Mouse (Mus musculus): ENCODE measurements around the gene Suclg2. TPM values are rescaled to one million over a fixed set of nuclear protein-coding genes. Genes with fewer than 3 reads are reported as not detected.

Suclg2 gene
- polyA plus RNA-seq, 1 experiment = 9.0 TPM

DNA sequence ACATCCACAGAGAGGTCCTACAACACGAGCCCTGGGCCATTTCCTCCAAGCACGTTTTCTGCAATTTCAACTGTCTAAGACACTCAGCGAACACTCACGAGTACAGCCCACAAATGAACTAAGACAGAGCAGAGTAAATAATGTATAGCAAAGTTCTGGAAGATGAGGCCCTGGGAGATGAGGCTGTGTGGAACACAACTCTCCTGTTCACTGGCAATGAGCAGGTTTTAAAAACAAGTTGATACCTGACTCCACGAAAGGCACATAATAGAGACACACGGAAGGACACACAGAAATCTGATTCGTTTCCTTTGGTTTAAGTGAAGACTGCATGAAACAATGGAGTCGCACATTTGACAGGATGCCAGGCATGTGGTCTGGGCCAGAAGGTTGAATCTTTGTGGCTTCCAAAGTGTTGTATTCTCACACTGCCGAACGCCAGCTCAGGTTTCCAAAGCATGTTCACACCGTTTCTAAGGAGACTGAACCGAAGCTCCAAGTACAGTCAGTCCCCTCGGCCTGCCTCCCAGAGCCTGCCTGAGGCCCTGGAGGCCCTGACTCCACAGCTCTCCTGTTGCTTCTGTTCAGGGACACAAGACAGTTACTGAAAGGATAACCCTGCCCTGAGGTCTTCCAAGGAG lies 68.4 kb downstream of the Suclg2 start:
- 55% methylated on average over 13 of the region's 13 CpGs for WGBS
- DNase-seq = no peak
- TF ChIP-seq CTCF (IDR thresholded peaks at IDR 0.05; ENCODE audit: insufficient read depth, low read length) (no peak), POLR2A (IDR thresholded peaks at IDR 0.05; ENCODE audit: borderline replicate concordance, extremely low read depth, low read depth, low read length) (no peak)
- Histone ChIP-seq H3K4me3 (replicated peaks; ENCODE audit: extremely low read depth, low read depth, low read length) (no peak overlapping the region), H3K4me1 (ENCODE audit: control insufficient read depth, insufficient read depth, low read length) (peaks cover 2% of the 10 kb centered on the region; the same call in 1 of the 2 replicates)

DNA sequence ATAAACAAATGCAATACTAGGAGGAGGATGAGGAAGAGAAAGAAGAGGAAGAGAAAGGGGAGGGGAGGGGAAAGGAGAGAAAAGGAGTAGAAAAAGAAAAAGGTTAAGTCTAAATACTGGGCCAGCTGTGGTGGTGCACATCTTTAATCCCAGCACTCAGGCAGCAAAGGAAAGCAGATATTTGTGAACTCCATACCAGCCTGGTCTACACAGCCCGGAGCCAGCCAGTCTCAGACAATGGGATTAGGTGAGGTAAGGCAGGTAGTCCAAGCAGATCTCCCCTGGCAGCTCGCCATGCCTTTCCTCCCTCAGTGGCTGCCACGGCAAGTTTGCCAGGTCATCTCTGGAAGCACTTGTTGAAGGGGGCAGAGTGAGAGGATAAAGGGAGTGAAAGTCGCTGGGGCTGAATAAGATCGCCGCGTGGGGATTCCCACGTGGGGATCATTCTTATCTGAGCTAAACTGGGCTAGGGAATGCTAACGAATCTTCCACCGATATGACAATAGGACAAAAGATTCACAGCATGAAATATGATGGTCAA lies 69.4 kb downstream of the Suclg2 start:
- WGBS = 83% methylated on average over 10 of the region's 10 CpGs
- Histone ChIP-seq H3K4me1 (ENCODE audit: control insufficient read depth, insufficient read depth, low read length) (peaks cover 2% of the 10 kb centered on the region; the same call in 1 of the 2 replicates), H3K4me3 (replicated peaks; ENCODE audit: extremely low read depth, low read depth, low read length) (no peak overlapping the region)
- no peak for TF ChIP-seq POLR2A (IDR thresholded peaks at IDR 0.05; ENCODE audit: borderline replicate concordance, extremely low read depth, low read depth, low read length)
- TF ChIP-seq CTCF (IDR thresholded peaks at IDR 0.05; ENCODE audit: insufficient read depth, low read length) = no peak
- DNase-seq = no peak

DNA sequence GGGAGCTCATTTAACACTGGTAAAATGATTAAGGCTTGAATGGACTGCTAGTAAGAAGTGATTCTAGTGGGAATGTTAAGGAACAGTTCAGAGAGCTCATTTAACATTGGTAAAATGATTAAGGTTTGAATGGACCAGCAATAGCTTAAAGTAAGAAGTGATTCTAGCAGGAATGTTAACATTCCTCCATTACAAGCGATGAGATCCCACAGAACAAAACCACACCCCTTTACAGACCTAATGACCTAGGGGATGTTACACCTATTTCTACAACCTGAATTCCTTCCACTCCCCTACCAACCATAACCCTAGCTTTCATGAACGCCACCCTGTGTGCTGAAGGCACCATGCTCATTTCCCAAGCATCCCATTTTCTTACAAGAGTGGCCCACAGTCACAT lies 81.2 kb downstream of the Suclg2 start:
- no peak for DNase-seq
- 94% methylated on average over 2 of the region's 2 CpGs for WGBS
- no peak for TF ChIP-seq CTCF (IDR thresholded peaks at IDR 0.05; ENCODE audit: insufficient read depth, low read length)
- no peak for TF ChIP-seq POLR2A (IDR thresholded peaks at IDR 0.05; ENCODE audit: borderline replicate concordance, extremely low read depth, low read depth, low read length)
- Histone ChIP-seq H3K4me3 (replicated peaks; ENCODE audit: extremely low read depth, low read depth, low read length) (no peak overlapping the region), H3K4me1 (ENCODE audit: control insufficient read depth, insufficient read depth, low read length) (no peaks in the 10 kb centered on the region)

DNA sequence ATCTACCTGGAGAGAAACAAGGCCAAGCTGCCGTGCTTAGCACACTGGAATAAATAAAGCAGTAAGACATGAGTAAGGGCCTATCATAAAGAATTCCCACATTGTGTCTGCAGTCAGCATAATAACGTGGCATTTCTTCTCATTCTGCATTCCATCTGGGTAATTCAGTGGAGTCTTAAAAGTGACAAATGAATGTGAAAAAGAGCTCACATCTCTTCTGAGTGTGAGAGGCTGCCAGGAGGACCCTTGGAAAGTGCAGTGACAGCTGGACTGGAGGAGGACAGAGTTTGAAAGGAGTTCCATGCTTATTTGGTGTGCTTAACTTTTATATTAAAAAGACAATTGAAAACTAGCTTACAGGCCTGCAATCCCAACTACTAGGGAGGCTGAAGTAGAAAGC lies 83.2 kb downstream of the Suclg2 start:
- no peaks in the 10 kb centered on the region for H3K4me1 ChIP-seq (ENCODE audit: control insufficient read depth, insufficient read depth, low read length)
- WGBS = 69% methylated on average over 2 of the region's 2 CpGs
- DNase-seq = no peak
- no peak for TF ChIP-seq POLR2A (IDR thresholded peaks at IDR 0.05; ENCODE audit: borderline replicate concordance, extremely low read depth, low read depth, low read length)
- no peak for TF ChIP-seq CTCF (IDR thresholded peaks at IDR 0.05; ENCODE audit: insufficient read depth, low read length)
- H3K4me3 ChIP-seq (replicated peaks; ENCODE audit: extremely low read depth, low read depth, low read length) = no peak overlapping the region

DNA sequence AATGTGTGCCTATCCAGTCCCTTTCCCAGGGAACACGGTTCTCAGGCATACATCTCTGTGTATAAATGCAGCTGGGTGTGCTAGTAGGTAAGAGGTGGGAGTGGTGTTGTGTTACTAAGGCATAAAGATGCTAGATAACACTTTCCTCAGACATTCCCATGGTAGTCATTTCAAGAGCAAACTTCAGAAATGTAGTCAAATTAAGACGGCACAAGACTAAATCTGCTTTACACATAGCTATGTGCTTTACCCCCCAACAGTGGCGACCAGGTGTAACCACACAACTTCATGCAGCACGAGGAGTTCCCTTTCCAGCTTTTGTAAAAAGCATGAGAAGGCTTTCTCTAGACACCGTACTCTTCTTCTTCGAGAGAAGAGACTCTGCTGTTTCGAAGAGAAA lies 89.5 kb downstream of the Suclg2 start:
- H3K4me3 ChIP-seq (replicated peaks; ENCODE audit: extremely low read depth, low read depth, low read length) = no peak overlapping the region
- WGBS = 93% methylated on average over 7 of the region's 7 CpGs
- H3K4me1 ChIP-seq (ENCODE audit: control insufficient read depth, insufficient read depth, low read length) = no peaks in the 10 kb centered on the region
- no peak for DNase-seq
- TF ChIP-seq CTCF (IDR thresholded peaks at IDR 0.05; ENCODE audit: insufficient read depth, low read length) (no peak), POLR2A (IDR thresholded peaks at IDR 0.05; ENCODE audit: borderline replicate concordance, extremely low read depth, low read depth, low read length) (no peak)

DNA sequence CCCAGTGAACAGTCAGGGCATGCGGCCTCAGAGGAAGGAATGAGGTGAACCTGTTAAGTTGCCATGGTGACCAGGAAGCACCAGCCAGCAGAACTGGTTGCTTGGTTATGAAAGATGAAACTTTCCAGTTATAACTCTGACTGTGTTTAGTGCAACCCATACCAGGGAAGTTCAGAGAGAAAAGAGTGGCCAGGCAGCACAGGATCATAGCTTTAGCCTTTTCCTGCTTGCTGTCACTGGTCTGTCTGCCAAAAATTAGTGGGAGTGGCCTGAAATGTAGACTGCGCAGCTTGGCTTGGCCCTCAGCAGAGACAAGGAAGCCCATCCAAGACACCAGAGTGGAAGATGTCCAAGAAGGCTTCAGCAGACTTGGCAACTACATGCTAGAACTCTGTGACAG lies 96.8 kb downstream of the Suclg2 start:
- 47% methylated on average over 2 of the region's 2 CpGs for WGBS
- TF ChIP-seq POLR2A (IDR thresholded peaks at IDR 0.05; ENCODE audit: borderline replicate concordance, extremely low read depth, low read depth, low read length) (no peak), CTCF (IDR thresholded peaks at IDR 0.05; ENCODE audit: insufficient read depth, low read length) (no peak)
- Histone ChIP-seq H3K4me1 (ENCODE audit: control insufficient read depth, insufficient read depth, low read length) (peaks cover 4% of the 10 kb centered on the region; the same call in 1 of the 2 replicates), H3K4me3 (replicated peaks; ENCODE audit: extremely low read depth, low read depth, low read length) (no peak overlapping the region)
- peak; percentile 9 for DNase-seq

DNA sequence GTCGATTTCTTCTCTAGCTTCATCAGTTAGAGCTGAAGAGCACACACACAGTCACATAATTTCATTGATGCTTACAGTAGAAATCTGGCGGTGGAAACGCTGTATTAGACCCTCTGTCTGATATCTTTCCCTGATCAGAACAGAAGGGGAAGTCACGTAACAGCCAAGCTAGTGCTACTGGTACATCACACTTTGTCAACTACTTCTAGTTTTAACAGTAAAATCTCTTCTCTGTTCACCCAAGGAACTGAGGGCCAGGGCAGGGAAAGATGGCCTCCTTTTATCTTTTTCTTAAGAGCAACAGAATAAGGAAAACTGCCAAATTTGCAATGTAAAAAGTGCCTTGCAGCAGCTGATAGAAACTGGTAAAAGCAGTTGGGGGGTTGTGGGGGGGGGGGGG lies 97.8 kb downstream of the Suclg2 start:
- TF ChIP-seq CTCF (IDR thresholded peaks at IDR 0.05; ENCODE audit: insufficient read depth, low read length) (no peak), POLR2A (IDR thresholded peaks at IDR 0.05; ENCODE audit: borderline replicate concordance, extremely low read depth, low read depth, low read length) (no peak)
- Histone ChIP-seq H3K4me3 (replicated peaks; ENCODE audit: extremely low read depth, low read depth, low read length) (no peak overlapping the region), H3K4me1 (ENCODE audit: control insufficient read depth, insufficient read depth, low read length) (peaks cover 4% of the 10 kb centered on the region; the same call in 1 of the 2 replicates)
- no peak for DNase-seq
- 80% methylated on average over 4 of the region's 4 CpGs for WGBS

DNA sequence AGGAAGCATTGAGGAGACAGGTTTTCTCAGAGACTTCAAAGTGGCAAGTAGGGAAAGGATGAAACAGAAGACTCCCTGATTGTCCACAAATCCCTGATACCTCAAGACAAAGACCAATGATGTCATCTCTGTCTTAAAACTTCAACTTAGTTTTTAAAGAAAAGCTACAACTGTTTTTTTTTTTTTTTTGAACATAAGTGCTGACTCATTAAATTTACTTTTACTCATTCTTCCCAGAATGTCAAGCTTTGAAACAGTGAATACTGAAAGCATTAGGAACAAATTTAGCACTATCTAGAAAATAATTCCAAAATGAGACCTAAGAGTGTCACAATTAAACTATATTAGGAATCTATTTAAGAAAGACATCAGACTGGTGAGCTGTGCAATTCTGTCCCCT lies 98.8 kb downstream of the Suclg2 start:
- no peak overlapping the region for H3K4me3 ChIP-seq (replicated peaks; ENCODE audit: extremely low read depth, low read depth, low read length)
- no peak for DNase-seq
- H3K4me1 ChIP-seq (ENCODE audit: control insufficient read depth, insufficient read depth, low read length) = peaks cover 4% of the 10 kb centered on the region; the same call in 1 of the 2 replicates
- no peak for TF ChIP-seq POLR2A (IDR thresholded peaks at IDR 0.05; ENCODE audit: borderline replicate concordance, extremely low read depth, low read depth, low read length)
- TF ChIP-seq CTCF (IDR thresholded peaks at IDR 0.05; ENCODE audit: insufficient read depth, low read length) = no peak

DNA sequence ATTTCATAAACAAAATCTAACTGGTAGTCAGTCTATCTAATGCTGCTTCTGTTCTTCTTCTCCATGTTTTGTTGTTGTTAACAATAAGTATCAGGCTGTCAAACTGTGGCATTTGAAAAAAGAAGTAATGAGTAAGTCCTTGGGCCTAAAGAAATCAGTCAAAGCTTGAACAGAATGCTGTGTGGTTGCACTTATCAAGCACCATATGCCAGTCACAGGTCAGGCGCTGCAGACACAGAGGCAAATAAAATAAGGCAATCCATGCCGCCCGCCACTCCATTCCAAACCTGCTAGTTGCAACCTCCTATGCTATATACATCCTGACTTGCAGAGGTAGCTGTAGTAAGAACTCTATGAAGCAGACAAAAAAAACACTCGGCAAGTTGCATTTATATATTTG lies 100.2 kb downstream of the Suclg2 start:
- TF ChIP-seq POLR2A (IDR thresholded peaks at IDR 0.05; ENCODE audit: borderline replicate concordance, extremely low read depth, low read depth, low read length) (no peak), CTCF (IDR thresholded peaks at IDR 0.05; ENCODE audit: insufficient read depth, low read length) (no peak)
- no peak for DNase-seq
- Histone ChIP-seq H3K4me1 (ENCODE audit: control insufficient read depth, insufficient read depth, low read length) (peaks cover 4% of the 10 kb centered on the region; the same call in 1 of the 2 replicates), H3K4me3 (replicated peaks; ENCODE audit: extremely low read depth, low read depth, low read length) (no peak overlapping the region)
- WGBS = 95% methylated on average over 4 of the region's 4 CpGs

DNA sequence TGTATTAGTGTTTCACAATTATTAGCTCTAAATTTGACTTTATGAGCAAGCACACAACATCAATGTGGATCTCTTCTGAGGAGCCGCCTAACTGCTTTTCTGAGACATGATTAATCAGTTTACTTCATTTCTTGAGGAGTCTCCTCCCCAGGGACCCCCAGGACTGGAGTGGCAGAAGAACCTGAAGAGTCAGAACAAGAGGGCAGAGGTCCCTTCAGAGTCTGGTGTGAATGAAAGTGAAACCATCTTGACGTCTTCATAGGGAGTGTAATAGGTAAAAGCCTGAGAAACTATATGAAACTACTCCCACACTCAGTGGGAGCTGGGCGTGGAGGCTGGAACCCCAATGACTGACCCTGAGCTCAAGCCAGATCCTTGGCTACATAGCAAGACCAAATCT lies 105.4 kb downstream of the Suclg2 start:
- Histone ChIP-seq H3K4me1 (ENCODE audit: control insufficient read depth, insufficient read depth, low read length) (no peaks in the 10 kb centered on the region), H3K4me3 (replicated peaks; ENCODE audit: extremely low read depth, low read depth, low read length) (no peak overlapping the region)
- TF ChIP-seq POLR2A (IDR thresholded peaks at IDR 0.05; ENCODE audit: borderline replicate concordance, extremely low read depth, low read depth, low read length) (no peak), CTCF (IDR thresholded peaks at IDR 0.05; ENCODE audit: insufficient read depth, low read length) (no peak)
- DNase-seq = no peak
- WGBS = 72% methylated on average over 3 of the region's 3 CpGs
